Mouse (Mus musculus): ENCODE results near the gene Efcab9.

DNA sequence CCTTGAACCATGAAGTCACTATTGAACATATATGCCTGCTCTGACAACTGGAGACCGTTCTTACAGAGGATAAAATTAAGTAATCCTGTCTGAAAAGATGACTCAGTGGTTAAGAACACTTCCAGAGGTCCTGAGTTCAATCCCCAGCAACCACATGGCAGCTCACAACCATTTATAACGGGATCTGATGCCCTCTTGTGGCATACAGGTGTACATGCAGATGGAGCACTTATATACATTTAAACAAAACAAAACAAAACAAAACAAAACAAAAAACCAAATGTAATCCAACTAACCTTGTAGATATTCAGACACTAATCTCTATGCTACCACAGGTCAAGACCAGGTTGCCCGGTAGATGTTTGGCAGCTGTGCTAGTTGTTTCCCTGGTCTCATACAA lies 44.4 kb downstream of the Efcab9 start:
- no peak for TF ChIP-seq CTCF (IDR thresholded peaks at IDR 0.05; ENCODE audit: low read depth, low read length)
- no peak for TF ChIP-seq POLR2A (IDR thresholded peaks at IDR 0.05; ENCODE audit: borderline replicate concordance, low read depth, low read length)
